Mouse (Mus musculus) heart, postnatal 0 days (tissue): ENCODE data around the gene Bptf.

Source experiments
- CTCF ChIP-seq: IDR thresholded peaks from 2 replicates; pipeline ENCODE4 v1.5.1; 2016; ENCODE audit warnings: antibody characterized with exemption, control low read depth, low read depth
- EP300 ChIP-seq: IDR thresholded peaks from 2 replicates; pipeline ENCODE4 v1.6.1; 2016; ENCODE audit warnings: antibody characterized with exemption, low read depth

GRCm38 (mm10) chr11:107011171-107011570 is 120.8 kb downstream of the Bptf start:
- TF ChIP-seq CTCF (no peak), EP300 (no peak)
